Mouse (Mus musculus): Measurements from ENCODE around the gene Ctf2. TPM values are rescaled to one million over a fixed set of nuclear protein-coding genes. Genes with fewer than 3 reads are reported as not detected.

The Ctf2 gene
- polyA plus RNA-seq, 1 experiment from 2014 or later, result 0.13 TPM

GRCm38 (mm10) chr7:127747559-127748234 lies 15.7 kb upstream of the Ctf2 start:
- no peak for DNase-seq (ENCODE audit: low spot score)
- Histone ChIP-seq H3K4me1 (replicated peaks; ENCODE audit: control insufficient read depth, insufficient read depth) (peaks cover 4% of the 10 kb centered on the region), H3K27me3 (ENCODE audit: control insufficient read depth, insufficient read depth, low read length) (no peaks in the 10 kb centered on the region), H3K27ac (replicated peaks) (peak overlapping the region; percentile 56; the same call in 1 of the 2 replicates), H3K9ac (ENCODE audit: low read length) (peak overlapping the region; percentile 76; the same call in 1 of the 2 replicates), H3K9me3 (ENCODE audit: control insufficient read depth, low read length) (no peaks in the 10 kb centered on the region), H3K36me3 (ENCODE audit: control insufficient read depth, insufficient read depth, low read length) (peaks cover 20% of the 10 kb centered on the region), H3K4me2 (replicated peaks; ENCODE audit: low read depth) (peak overlapping the region; percentile 97), H3K4me3 (ENCODE audit: low read depth, low read length) (peak overlapping the region; percentile 72; the same call in 1 of the 2 replicates)
- no peak for TF ChIP-seq EP300 (optimal IDR thresholded peaks at IDR 0.05)
- no peak for TF ChIP-seq CTCF (IDR thresholded peaks at IDR 0.05; ENCODE audit: low read depth)
- no peak for ATAC-seq (ENCODE audit: low FRiP score, low TSS enrichment)
- 32% methylated on average over 6 of the region's 6 CpGs for WGBS

- Histone ChIP-seq H3K4me2 (replicated peaks; ENCODE audit: low read depth) (peak overlapping the region; percentile 97), H3K4me3 (ENCODE audit: low read depth, low read length) (peak overlapping the region; percentile 72), H3K4me1 (replicated peaks; ENCODE audit: control insufficient read depth, insufficient read depth) (peaks cover 4% of the 10 kb centered on the region), H3K27ac (replicated peaks) (peak overlapping the region; percentile 56), H3K9ac (ENCODE audit: low read length) (peak overlapping the region; percentile 76), H3K9me3 (ENCODE audit: control insufficient read depth, low read length) (no peaks in the 10 kb centered on the region), H3K36me3 (ENCODE audit: control insufficient read depth, insufficient read depth, low read length) (peaks cover 12% of the 10 kb centered on the region), H3K27me3 (ENCODE audit: control insufficient read depth, insufficient read depth, low read length) (no peaks in the 10 kb centered on the region)
- TF ChIP-seq CTCF (IDR thresholded peaks at IDR 0.05; ENCODE audit: low read depth) (no peak), EP300 (optimal IDR thresholded peaks at IDR 0.05) (no peak)
- DNase-seq (ENCODE audit: low spot score) (peak; percentile 41), ATAC-seq (ENCODE audit: low FRiP score, low TSS enrichment) (no peak)
- WGBS, result under 1% methylated on average over 38 of the region's 62 CpGs
Measured at GRCm38 (mm10) chr7:127746494-127747491, 14.8 kb upstream of the Ctf2 start.

GRCm38 (mm10) chr7:127745652-127746493 lies 13.9 kb upstream of the Ctf2 start:
- under 1% methylated on average over 33 of the region's 39 CpGs for WGBS
- Histone ChIP-seq H3K4me2 (replicated peaks; ENCODE audit: low read depth) (peak overlapping the region; percentile 97), H3K4me3 (ENCODE audit: low read depth, low read length) (peak overlapping the region; percentile 72), H3K4me1 (replicated peaks; ENCODE audit: control insufficient read depth, insufficient read depth) (peaks cover 4% of the 10 kb centered on the region), H3K36me3 (ENCODE audit: control insufficient read depth, insufficient read depth, low read length) (peaks cover 7% of the 10 kb centered on the region), H3K27me3 (ENCODE audit: control insufficient read depth, insufficient read depth, low read length) (no peaks in the 10 kb centered on the region), H3K9ac (ENCODE audit: low read length) (peak overlapping the region; percentile 76), H3K9me3 (ENCODE audit: control insufficient read depth, low read length) (no peaks in the 10 kb centered on the region), H3K27ac (replicated peaks) (peak overlapping the region; percentile 79)
- TF ChIP-seq CTCF (IDR thresholded peaks at IDR 0.05; ENCODE audit: low read depth), result peak; percentile 9; the same call in 1 of the 2 replicates
- no peak for TF ChIP-seq EP300 (optimal IDR thresholded peaks at IDR 0.05)
- DNase-seq (ENCODE audit: low spot score), result peak; percentile 96
- ATAC-seq (ENCODE audit: low FRiP score, low TSS enrichment), result peak; percentile 95

- TF ChIP-seq EP300 (optimal IDR thresholded peaks at IDR 0.05), result no peak
- no peak for TF ChIP-seq CTCF (IDR thresholded peaks at IDR 0.05; ENCODE audit: low read depth)
- peaks cover 5% of the 10 kb centered on the region for H3K36me3 ChIP-seq (ENCODE audit: control insufficient read depth, insufficient read depth, low read length)
- ATAC-seq (ENCODE audit: low FRiP score, low TSS enrichment) (peak; percentile 87), DNase-seq (ENCODE audit: low spot score) (peak; percentile 94)
- H3K4me3 ChIP-seq (ENCODE audit: low read depth, low read length), result peak overlapping the region; percentile 72
- H3K9ac ChIP-seq (ENCODE audit: low read length), result peak overlapping the region; percentile 45
- peak overlapping the region; percentile 79 for H3K27ac ChIP-seq (replicated peaks)
- WGBS, result 0% methylated on average over 19 of the region's 19 CpGs
- H3K4me1 ChIP-seq (replicated peaks; ENCODE audit: control insufficient read depth, insufficient read depth), result peaks cover 4% of the 10 kb centered on the region
- peak overlapping the region; percentile 97 for H3K4me2 ChIP-seq (replicated peaks; ENCODE audit: low read depth)
- no peaks in the 10 kb centered on the region for H3K27me3 ChIP-seq (ENCODE audit: control insufficient read depth, insufficient read depth, low read length)
- no peaks in the 10 kb centered on the region for H3K9me3 ChIP-seq (ENCODE audit: control insufficient read depth, low read length)
Measured at GRCm38 (mm10) chr7:127745251-127745651, 13.3 kb upstream of the Ctf2 start.

GRCm38 (mm10) chr7:127744366-127745045 lies 12.5 kb upstream of the Ctf2 start, which contains the start of gene Fbxl19:
Gene Fbxl19, plus strand, starts transcription at chr7:127744543.
- H3K36me3 ChIP-seq (ENCODE audit: control insufficient read depth, insufficient read depth, low read length), result no peaks in the 10 kb centered on the region; the same call in 1 of the 2 replicates
- peaks cover 4% of the 10 kb centered on the region for H3K4me1 ChIP-seq (replicated peaks; ENCODE audit: control insufficient read depth, insufficient read depth)
- peak within 1 kb of the TSS; percentile 97 for H3K4me2 ChIP-seq (replicated peaks; ENCODE audit: low read depth)
- WGBS, result under 1% methylated on average over 26 of the region's 26 CpGs
- no peaks in the 10 kb centered on the region for H3K9me3 ChIP-seq (ENCODE audit: control insufficient read depth, low read length)
- DNase-seq (ENCODE audit: low spot score), result peak; percentile 80
- peak within 1 kb of the TSS; percentile 79 for H3K27ac ChIP-seq (replicated peaks)
- H3K4me3 ChIP-seq (ENCODE audit: low read depth, low read length), result peak within 1 kb of the TSS; percentile 72
- TF ChIP-seq EP300 (optimal IDR thresholded peaks at IDR 0.05), result no peak
- peak; percentile 78 for TF ChIP-seq CTCF (IDR thresholded peaks at IDR 0.05; ENCODE audit: low read depth)
- H3K9ac ChIP-seq (ENCODE audit: low read length), result peak within 1 kb of the TSS; percentile 45; the same call in 1 of the 2 replicates
- H3K27me3 ChIP-seq (ENCODE audit: control insufficient read depth, insufficient read depth, low read length), result no peaks in the 10 kb centered on the region
- ATAC-seq (ENCODE audit: low FRiP score, low TSS enrichment), result no peak
